Mouse (Mus musculus): ENCODE measurements around the gene Tssk1.

- TF ChIP-seq POLR2A (IDR thresholded peaks at IDR 0.05; ENCODE audit: insufficient read depth, low read length) (peak; percentile 42), CTCF (IDR thresholded peaks at IDR 0.05; ENCODE audit: low read depth, low read length) (no peak)
These were observed 34.1 kb downstream of the Tssk1 start, which contains the start of gene Slc25a1 for GRCm38 (mm10) chr16:17928087-17928580.

Data from ES-Bruce4 (cell line).